Mouse (Mus musculus): Measurements from ENCODE around the gene Nmt1.

- TF ChIP-seq CTCF (IDR thresholded peaks at IDR 0.05; ENCODE audit: low read depth) (no peak), EP300 (IDR thresholded peaks at IDR 0.05; ENCODE audit: low read depth) (no peak)
Observed at GRCm38 (mm10) chr11:103113005-103113404, 85.0 kb downstream of the Nmt1 start.

Data from liver, embryonic 14.5 days (tissue).